Mouse (Mus musculus) midbrain, embryonic 11.5 days (tissue): ENCODE measurements at regions not wholly inside any gene's neighbourhood (a gene's known extent, or its start where the extent isn't known, plus 50 kb on each side); places are given as distances from the start of the nearest gene placed in this dataset.

Source experiments
- ATAC-seq: fragments of 200-750 bp; cut with Nextera tagmentation; 2 replicates; pipeline ENCODE4 v1.8.0; 2017; ENCODE audit warnings: moderate TSS enrichment, moderate library complexity; ENCODE audit not compliant: low FRiP score
- DNase-seq: peaks from one replicate; pipeline ENCODE4 v3.0.0; 2015; ENCODE audit warnings: low spot score; ENCODE audit errors: missing footprints
- H3K27ac ChIP-seq: fragments of 300-500 bp; sonication (generic); 2 replicates; pipeline ENCODE4 v1.5.1; 2014; ENCODE audit warnings: low read depth, low read length
- H3K27me3 ChIP-seq: fragments of 300-500 bp; sonication (generic); 2 replicates; pipeline ENCODE4 v1.6.1; 2014; ENCODE audit warnings: mild to moderate bottlenecking, low read length, moderate library complexity, mixed read lengths; ENCODE audit not compliant: control insufficient read depth, insufficient read depth
- H3K36me3 ChIP-seq: fragments of 300-500 bp; sonication (generic); 2 replicates; pipeline ENCODE4 v1.6.1; 2014; ENCODE audit warnings: mild to moderate bottlenecking, low read length, moderate library complexity, mixed read lengths; ENCODE audit not compliant: control insufficient read depth, insufficient read depth
- H3K4me1 ChIP-seq: fragments of 300-500 bp; sonication (generic); 2 replicates; pipeline ENCODE4 v1.6.1; 2014; ENCODE audit warnings: low read length; ENCODE audit not compliant: control insufficient read depth, insufficient read depth
- H3K4me2 ChIP-seq: fragments of 300-500 bp; sonication (generic); 2 replicates; pipeline ENCODE4 v1.6.1; 2014; ENCODE audit warnings: mild to moderate bottlenecking, moderate library complexity
- H3K4me3 ChIP-seq: fragments of 300-500 bp; sonication (generic); 2 replicates; pipeline ENCODE4 v1.5.1; 2014; ENCODE audit warnings: low read depth, low read length
- H3K9ac ChIP-seq: fragments of 300-500 bp; sonication (generic); 2 replicates; pipeline ENCODE4 v1.6.1; 2014; ENCODE audit warnings: low read length
- H3K9me3 ChIP-seq: fragments of 300-500 bp; sonication (generic); 2 replicates; pipeline ENCODE4 v1.6.1; 2016; ENCODE audit warnings: low read length; ENCODE audit not compliant: control insufficient read depth
- WGBS: fragments of 180-500 bp; shearing (Covaris S2); extraction: QIAGEN DNeasy Blood & Tissue Kit; methylation state at CpG from one replicate; pipeline ENCODE4 v1.1.7; 2014; 5-methylcytosine and 5-hydroxymethylcytosine counted together

DNA sequence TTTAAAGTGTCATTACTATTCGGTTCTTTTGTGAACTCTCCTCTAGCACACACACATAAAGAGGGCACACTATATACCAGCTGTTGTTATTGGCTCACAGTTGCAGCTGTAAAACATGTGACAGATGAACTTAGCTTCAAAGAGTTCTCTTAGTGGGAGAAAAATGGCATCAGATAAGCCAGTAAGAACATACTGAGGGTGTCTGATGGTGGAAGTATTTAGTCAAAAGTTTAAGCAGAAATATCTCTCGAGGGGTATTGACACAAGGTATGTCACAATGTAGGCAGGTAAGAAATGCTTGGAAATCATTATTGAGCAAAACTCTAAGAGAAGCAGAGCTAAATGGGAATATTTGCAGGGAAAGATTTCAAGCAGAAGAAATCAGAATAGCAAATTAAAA is 408.4 kb upstream of the Pik3r1 start:
- Histone ChIP-seq H3K4me2 (no peak overlapping the region), H3K4me3 (no peak overlapping the region), H3K36me3 (no peaks in the 10 kb centered on the region), H3K27ac (no peak overlapping the region), H3K4me1 (no peaks in the 10 kb centered on the region), H3K9ac (no peak overlapping the region), H3K9me3 (no peaks in the 10 kb centered on the region), H3K27me3 (no peaks in the 10 kb centered on the region)
- WGBS = 84% methylated on average over 2 of the region's 2 CpGs
- ATAC-seq (no peak), DNase-seq (no peak)

DNA sequence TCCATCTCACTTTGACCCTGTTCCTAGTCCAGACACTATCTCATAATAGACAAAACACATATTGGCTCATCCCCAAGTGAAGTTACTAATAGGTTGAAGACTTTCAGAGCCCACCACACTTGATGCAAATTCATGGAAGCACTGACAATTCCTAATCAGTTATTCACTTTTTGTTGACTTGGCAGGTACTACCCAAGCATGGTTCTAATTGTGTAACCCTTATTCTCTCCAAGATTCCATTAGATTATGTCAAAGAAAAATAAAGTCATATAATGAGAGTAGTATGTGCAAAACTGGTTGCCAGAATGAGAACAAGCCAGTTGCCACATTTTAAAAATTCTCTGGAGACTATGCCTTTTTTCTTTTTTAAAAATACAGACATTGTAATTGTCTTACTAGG is 426.7 kb upstream of the Pik3r1 start:
- H3K27me3 ChIP-seq = no peaks in the 10 kb centered on the region
- H3K9ac ChIP-seq = no peak overlapping the region
- H3K4me3 ChIP-seq = no peak overlapping the region
- H3K4me1 ChIP-seq = no peaks in the 10 kb centered on the region
- H3K27ac ChIP-seq = no peak overlapping the region
- no peak for DNase-seq
- H3K9me3 ChIP-seq = no peaks in the 10 kb centered on the region
- no peak for ATAC-seq
- no peaks in the 10 kb centered on the region for H3K36me3 ChIP-seq
- H3K4me2 ChIP-seq = no peak overlapping the region

DNA sequence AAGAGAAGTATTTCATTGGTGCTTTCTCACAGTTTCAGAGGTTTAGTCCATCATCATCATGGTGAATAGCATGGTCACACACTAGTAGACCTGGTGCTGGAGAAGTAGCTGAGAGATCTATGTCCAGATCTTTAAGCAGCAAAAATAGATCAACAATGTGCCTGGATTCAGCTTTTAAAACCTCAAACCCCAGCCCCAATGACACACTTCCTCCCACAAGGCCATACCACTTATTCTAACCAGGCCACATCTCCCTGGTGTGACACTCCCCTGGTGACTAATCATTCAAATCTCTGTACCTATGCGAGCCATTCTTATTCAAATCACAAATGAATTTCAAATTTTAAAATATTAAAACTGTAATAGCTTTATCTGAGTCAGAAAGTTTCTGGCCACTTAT is 434.3 kb upstream of the Pik3r1 start:
- H3K4me1 ChIP-seq = no peaks in the 10 kb centered on the region
- ATAC-seq (no peak), DNase-seq (no peak)
- 93% methylated on average over 1 of the region's 1 CpGs for WGBS
- no peaks in the 10 kb centered on the region for H3K36me3 ChIP-seq
- H3K9ac ChIP-seq = no peak overlapping the region
- no peaks in the 10 kb centered on the region for H3K27me3 ChIP-seq
- H3K27ac ChIP-seq = no peak overlapping the region
- no peak overlapping the region for H3K4me3 ChIP-seq
- no peaks in the 10 kb centered on the region for H3K9me3 ChIP-seq
- H3K4me2 ChIP-seq = no peak overlapping the region

DNA sequence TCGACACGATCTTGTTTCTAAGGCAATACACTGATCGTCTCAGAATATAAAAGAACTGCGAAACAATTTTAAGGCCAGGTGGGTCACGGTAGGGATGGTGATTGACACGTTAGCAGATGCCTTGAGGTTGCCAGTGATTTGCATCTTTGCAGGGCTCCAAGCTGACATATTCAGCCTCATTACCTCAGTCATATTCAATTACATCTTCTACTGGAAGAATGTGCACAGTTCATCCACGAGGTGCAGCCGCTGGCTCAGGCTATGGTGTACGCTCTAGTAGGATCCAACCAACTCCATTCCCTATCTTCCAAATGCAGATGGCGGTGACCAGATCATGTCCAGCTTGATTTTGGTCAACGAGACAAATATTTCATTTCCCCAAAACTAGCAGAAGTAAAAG is 450.5 kb upstream of the Pik3r1 start:
- H3K4me3 ChIP-seq = no peak overlapping the region
- no peak overlapping the region for H3K9ac ChIP-seq
- H3K4me1 ChIP-seq = no peaks in the 10 kb centered on the region
- no peak overlapping the region for H3K4me2 ChIP-seq
- 90% methylated on average over 11 of the region's 11 CpGs for WGBS
- no peak overlapping the region for H3K27ac ChIP-seq
- no peaks in the 10 kb centered on the region for H3K27me3 ChIP-seq
- no peaks in the 10 kb centered on the region for H3K9me3 ChIP-seq
- ATAC-seq = no peak
- DNase-seq = no peak
- H3K36me3 ChIP-seq = no peaks in the 10 kb centered on the region

DNA sequence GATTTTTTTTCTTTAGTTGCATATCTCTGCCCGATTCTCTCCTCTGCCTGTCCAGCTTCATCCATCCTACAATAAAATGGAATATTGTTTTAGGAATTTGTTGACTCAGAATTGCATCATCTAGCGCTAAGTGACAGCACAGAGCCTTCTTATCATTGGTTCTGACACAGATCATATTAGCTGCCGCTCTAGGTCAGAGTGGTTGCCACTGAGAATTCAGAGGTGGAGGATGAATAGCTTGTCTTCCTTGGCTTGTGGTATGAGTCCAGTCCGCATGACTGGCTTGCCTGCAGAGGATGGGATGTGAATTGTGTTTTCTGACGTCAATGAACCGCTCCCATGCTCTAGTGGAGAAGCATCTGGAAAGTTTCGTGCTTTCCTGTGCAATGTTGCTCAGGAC is 462.3 kb upstream of the Cd180 start:
- no peaks in the 10 kb centered on the region for H3K4me1 ChIP-seq
- H3K27ac ChIP-seq = no peak overlapping the region
- H3K9me3 ChIP-seq = no peaks in the 10 kb centered on the region
- no peak overlapping the region for H3K9ac ChIP-seq
- H3K4me3 ChIP-seq = no peak overlapping the region
- DNase-seq (no peak), ATAC-seq (no peak)
- H3K36me3 ChIP-seq = no peaks in the 10 kb centered on the region
- 94% methylated on average over 7 of the region's 7 CpGs for whole genome bisulfite sequencing
- no peak overlapping the region for H3K4me2 ChIP-seq
- H3K27me3 ChIP-seq = no peaks in the 10 kb centered on the region

DNA sequence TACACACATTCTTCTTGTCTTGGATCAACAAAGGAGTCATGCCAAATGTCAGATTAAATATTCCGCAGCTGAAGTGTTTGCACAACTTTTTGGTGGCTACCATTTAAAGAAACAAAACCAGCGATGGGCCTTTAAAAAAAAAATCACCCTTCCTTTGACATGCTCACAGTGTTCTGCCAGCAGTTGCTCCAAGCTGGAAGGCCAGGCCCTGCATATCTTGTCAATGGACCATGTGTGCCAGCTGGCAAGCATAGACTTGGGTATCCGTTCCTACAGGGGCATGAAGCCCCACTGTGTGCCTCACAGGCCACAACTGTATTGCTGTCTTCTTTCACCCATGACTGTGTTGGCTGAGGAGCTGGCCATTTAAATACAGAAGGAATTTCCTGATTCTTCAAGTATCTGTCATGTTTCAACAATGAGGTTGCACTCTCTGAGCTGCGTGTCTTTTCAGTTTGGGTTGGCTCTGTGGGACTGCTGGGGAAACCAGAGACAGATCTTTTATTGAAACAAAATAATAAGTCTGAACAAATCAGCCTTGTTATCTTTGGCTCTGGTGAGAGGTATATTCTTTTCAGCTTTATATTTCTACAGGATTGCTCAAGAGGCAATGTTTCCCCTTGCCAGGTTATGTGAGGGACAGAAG is 460.9 kb upstream of the Cd180 start:
- WGBS = 89% methylated on average over 4 of the region's 4 CpGs
- no peak for DNase-seq

DNA sequence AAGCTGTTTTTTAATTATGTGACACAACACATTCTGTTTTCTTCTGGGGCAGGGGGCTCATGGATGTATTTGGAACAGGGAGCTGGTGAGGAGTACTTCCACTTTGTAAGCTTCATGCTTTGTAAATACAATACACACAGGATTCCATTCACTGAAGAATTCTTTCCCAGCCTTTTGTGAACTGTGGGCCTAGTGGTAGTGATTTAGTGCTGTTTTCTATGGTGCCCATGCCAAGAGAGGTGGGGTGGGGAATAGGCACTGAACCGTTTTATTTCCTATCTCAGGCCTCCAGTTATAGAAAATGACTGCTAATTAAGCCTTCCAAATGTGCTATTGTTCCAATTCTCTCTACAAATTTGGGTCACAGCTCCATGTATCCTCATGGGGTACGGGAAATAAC is 442.5 kb upstream of the Cd180 start:
- Histone ChIP-seq H3K36me3 (no peaks in the 10 kb centered on the region), H3K27ac (no peak overlapping the region), H3K4me3 (no peak overlapping the region), H3K9ac (no peak overlapping the region), H3K9me3 (no peaks in the 10 kb centered on the region), H3K4me2 (no peak overlapping the region), H3K4me1 (no peaks in the 10 kb centered on the region), H3K27me3 (no peaks in the 10 kb centered on the region)
- WGBS = 67% methylated on average over 2 of the region's 2 CpGs
- ATAC-seq (no peak), DNase-seq (no peak)

More for the DNA sequence above, 460.9 kb upstream of the Cd180 start:
- Histone ChIP-seq H3K9me3 (no peaks in the 10 kb centered on the region), H3K4me3 (no peak overlapping the region), H3K9ac (no peak overlapping the region), H3K36me3 (no peaks in the 10 kb centered on the region), H3K4me2 (no peak overlapping the region), H3K27ac (no peak overlapping the region), H3K4me1 (no peaks in the 10 kb centered on the region), H3K27me3 (no peaks in the 10 kb centered on the region)
- no peak for ATAC-seq

DNA sequence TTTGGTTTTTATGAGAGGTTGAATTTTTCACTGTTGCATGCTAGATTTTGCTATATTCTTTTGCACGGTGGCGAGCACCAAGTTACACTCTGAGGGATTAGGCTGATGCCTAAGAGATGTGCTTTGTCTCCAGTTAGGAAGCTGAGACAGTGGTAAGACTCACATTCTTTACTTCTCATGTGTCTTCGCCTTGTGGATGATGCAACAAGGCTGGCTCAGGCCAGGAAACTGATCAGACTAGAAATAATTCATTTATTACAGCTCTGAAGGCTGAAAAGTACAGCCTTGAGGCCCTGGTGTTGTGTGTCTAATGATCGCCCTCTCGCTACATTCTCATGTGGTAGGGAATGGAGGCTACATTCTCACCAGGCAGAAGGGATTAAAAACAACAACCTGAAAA is 441.6 kb upstream of the Cd180 start:
- Histone ChIP-seq H3K27ac (no peak overlapping the region), H3K4me2 (no peak overlapping the region), H3K9ac (no peak overlapping the region), H3K4me3 (no peak overlapping the region), H3K9me3 (no peaks in the 10 kb centered on the region), H3K36me3 (no peaks in the 10 kb centered on the region), H3K4me1 (no peaks in the 10 kb centered on the region), H3K27me3 (no peaks in the 10 kb centered on the region)
- 83% methylated on average over 5 of the region's 5 CpGs for WGBS
- ATAC-seq (no peak), DNase-seq (no peak)

DNA sequence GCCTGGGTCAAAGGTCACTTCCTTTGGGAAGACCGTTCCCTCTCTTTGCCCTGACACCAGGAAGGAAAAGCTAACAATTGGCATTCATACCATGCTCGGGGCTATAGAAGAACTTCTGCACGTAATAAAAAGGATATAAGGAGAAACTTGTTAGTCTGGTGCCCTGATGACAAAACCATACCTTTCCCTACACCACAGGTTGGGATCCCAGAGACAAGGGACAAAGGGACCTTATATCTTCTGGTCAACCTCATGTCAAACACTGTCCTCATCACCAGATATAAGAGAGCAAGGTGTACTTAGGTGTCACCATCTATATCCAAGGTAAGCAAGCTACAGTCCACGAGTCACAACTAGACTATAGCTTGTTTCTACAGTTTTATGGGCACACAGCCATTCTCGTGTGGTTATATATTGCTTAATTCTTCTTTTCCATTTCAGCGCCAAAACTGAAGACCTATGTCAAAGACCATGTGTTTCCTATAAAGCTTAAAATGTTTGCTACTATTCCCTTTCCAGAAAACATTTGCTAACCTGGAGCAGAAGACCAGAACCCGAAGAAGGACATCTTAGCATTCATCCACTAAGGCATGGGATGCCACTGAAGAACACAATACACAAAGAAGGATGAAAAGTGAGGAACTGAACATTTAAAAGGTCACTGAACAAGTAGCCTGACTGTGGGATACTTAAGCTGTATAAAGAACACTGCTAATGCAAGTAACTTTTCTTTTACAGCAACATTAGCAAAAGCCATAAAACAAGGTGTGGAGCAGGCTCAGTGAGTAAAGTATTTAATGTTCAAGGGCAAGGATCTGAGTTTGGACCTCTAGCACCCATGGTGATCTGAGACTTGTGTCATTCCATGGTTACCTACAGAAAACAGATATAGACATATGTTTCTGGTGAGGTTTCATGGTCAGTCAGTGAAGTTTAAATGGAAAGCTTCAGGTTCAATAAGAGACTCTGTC is 437.7 kb upstream of the Cd180 start:
- 77% methylated on average over 7 of the region's 7 CpGs for WGBS
- DNase-seq = no peak
- Histone ChIP-seq H3K4me3 (no peak overlapping the region), H3K9ac (no peak overlapping the region), H3K9me3 (no peaks in the 10 kb centered on the region), H3K4me2 (no peak overlapping the region), H3K36me3 (no peaks in the 10 kb centered on the region), H3K4me1 (no peaks in the 10 kb centered on the region), H3K27ac (no peak overlapping the region), H3K27me3 (no peaks in the 10 kb centered on the region)
- no peak for ATAC-seq
